Mouse (Mus musculus): ENCODE measurements around the gene Mthfr.

GRCm38 (mm10) chr4:148040029-148040830 is 1.4 kb downstream of the Mthfr start:
- TF ChIP-seq CTCF (IDR thresholded peaks at IDR 0.05; ENCODE audit: extremely low read depth, insufficient read depth, low read length) (no peak), POLR2A (IDR thresholded peaks at IDR 0.05; ENCODE audit: extremely low read depth, insufficient read depth, low read length) (no peak)

Measured in cortical plate, adult 2 months (tissue).